Mouse (Mus musculus) fibroblast of lung, adult 2 months (primary cell): ENCODE results near the gene Krtcap2.
"Not testable (repeated sequence)": the region's sequence is repeated elsewhere in the genome, so short reads cannot be mapped to it uniquely, and the experiment has no call there.

Experiments
- DNase-seq: peaks from one replicate; pipeline ENCODE4 v3.0.0-alpha.2; 2011; ENCODE audit warnings: low read depth

Krtcap2 gene

DNA sequence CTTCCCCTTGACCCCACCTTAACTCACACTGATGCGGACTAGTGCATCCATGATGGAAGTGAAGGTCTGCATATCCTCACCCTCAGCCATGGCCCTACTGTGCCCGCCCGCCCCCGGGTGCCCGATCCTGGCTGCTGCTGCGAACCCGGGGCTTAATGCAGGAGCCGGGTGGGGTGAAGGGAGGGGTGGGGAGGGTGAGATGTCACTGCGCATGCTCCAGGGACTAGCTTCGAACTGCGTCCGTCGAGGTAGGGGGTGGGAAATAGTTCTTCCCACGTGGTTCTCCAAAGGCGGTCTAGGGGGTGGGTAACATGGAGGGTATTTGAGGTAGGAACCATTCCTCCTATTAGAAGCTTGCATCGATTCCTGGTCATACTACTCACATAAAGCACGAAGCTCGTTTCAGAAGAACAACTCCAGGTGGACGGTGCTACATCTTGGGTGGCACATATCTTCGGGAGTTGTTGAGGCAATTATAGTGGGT is at the start of gene Krtcap2:
TSS of gene Krtcap2 (plus strand) at position 279 of the 484 bp plus-strand sequence.
- no peak for DNase-seq

DNA sequence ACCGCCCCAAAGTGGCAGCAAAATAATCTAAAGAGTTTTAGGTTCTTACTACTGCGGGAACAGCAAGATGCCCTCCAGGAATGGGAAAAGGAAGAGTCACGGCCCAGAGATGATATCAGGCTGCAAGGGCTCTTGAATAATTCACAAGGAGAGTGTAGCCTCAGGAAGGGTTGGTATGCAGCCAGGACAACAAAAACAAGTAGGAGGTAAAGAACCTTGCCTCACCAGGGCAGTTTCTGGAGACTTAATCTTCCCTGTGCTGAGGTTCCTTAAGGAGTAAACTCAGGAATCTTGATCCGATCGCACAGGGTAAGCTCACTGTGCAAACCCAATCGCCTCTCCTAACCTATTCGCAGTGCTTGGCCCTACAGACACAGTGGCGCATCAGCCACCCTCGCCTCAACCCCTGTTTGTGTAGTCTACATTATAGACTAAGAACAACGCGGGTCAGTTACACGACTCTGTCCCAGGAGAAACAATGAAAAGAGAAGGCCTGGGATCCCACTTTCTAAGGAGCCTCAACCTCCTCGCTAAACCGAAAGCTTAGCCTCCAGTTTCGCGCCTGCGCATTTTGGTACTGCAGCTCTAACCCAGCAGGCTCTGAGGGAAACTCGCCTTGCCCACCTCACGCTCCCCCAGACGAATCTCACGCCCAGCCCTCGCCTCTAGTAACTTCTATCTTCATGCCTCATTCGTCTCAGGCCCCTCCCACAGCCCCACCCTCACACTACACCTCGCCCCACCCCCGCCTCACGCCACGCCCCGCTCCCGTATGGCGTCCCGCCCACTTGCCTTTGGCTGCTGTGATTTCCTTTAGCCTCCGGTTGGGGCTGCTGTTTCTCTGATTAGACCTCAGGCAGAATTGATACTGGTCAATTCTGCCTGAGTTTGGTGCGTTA is 49.5 kb upstream of the Krtcap2 start:
- peak; percentile 74 for DNase-seq

DNA sequence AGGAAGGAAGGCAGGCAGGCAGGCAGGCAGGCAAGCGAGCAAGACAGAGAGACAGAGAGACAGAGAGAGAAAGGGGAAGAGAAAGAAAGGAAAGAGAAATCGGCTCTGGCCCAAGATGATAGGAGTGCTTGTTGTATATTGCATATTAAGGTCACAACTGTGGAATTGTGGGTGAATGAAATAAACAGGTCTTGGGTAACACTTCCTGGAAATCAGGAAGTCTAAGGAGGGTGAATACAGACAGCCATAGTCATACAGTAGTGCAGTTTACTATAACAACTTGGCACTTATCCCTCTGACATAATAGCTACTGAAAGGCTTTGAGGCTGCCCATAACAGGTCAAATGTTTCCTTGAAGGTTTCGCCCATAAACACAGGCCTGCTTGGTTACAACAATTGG is 45.9 kb upstream of the Krtcap2 start:
- no peak for DNase-seq

DNA sequence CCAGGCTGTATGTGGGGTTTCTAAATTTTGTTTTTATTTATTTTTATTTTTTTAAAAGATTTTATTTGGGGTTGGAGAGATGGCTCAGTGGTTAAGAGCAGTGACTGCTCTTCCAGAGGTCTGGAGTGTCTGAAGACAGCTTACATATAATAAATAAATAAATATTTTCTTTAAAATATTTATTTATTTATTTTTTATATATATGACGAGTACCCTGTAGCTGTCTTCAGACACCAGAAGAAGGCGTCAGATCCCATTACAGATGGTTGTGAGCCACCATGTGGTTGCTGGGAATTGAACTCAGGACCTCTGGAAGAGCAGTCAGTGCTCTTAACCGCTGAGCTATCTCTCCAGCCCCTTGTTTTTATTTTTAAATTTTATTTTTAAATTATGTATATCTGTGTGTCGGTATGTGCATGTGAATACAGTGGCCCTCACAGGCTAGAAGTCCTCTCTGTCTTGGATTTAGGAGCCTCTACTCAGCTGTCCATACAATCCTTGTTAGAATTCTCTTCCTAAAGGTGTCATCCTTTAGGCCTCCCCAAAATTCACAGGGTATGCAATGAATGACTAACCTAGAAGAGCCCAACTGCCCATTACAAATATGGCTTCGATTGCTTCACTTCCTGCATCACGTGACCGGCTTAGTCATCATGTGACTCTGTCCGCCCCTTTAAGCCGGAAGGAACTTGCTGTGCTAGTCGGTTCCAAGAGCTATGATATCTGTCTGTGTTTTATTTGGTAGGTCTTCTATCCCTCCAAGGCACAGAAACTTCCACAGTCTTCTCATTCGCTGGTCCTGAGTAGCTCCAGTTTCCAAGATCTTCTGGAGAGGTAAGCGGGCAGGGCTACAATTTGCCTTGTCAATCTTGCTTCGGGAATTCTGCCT is 43.3 kb upstream of the Krtcap2 start, which contains the start of gene Gba:
TSS of gene Gba (plus strand) at position 676 of the 889 bp plus-strand sequence.
- peak; percentile 90 for DNase-seq

DNA sequence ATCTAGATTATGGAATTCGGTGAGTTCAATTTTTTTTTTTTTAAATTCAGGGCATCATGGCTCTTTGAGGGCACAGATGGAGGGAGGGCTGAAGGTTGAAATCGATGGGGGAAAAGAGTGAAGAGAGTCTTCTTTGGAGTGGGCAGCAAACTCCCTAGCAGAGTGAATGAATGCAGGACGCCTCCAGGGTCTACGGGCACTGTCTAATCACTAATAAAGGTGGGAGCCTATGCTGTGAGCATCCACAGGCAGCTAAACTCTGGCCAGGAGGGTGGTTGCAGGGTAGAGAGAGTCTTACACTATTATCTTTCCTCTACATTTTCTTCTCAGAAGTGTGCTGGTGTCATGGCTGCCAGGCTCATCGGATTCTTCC is 42.6 kb upstream of the Krtcap2 start:
- no peak for DNase-seq

DNA sequence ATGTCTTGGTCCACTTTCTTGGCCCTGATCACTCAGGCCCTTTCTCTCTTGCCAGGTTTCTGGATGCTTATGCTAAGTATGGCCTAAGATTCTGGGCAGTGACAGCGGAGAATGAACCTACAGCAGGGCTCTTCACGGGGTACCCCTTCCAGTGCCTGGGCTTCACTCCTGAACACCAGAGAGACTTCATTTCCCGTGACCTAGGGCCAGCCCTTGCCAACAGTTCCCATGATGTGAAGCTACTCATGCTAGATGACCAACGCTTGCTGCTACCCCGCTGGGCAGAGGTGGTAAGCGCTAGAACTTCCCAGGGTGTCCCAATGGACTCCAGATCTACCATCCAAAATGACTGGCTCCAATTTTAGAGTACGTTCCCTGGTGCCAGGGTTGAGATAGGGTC is 39.7 kb upstream of the Krtcap2 start:
- DNase-seq: no peak

DNA sequence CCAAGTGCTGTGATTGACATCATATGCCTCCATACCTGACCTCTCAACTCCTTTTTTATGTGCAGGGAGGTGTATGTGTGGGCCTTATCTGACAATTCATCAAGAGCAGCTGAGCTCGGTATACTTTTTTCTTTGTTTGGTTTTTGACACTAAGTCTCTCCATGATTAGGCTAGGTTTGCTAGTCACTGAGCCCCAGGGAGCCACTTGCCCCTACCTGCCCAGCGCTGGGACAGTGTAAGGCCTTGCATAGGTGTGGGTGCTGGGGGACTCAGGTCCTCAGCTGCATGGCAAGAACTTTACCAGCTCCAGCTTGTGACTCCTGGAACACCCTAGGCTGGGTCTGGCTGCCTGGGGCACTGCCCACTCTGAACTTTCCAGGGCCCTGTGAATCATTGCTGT is 39.1 kb upstream of the Krtcap2 start:
- DNase-seq: no peak

DNA sequence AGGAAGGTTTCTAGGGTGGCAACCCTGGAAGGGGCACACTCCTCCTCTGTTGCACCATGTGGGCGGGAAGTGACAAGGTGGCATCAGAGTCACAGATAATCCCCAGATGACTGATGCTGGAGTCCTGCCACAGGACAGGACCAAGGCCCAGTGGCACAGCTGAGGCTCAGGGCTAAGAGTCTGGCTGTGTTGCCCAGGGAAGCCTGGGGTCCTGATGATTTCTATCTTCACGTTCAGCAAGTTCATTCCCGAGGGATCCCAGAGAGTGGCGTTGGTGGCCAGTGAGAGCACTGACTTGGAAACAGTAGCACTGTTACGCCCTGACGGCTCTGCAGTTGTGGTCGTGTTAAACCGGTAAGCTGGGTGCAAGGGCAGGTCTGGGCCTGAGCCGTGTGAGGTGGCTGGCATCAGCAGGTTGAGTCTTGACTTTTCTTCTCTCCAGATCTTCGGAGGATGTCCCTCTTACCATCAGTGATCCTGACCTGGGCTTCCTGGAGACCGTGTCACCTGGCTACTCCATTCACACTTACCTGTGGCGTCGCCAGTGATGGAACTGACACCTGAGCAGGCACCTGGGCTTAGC is 37.6 kb upstream of the Krtcap2 start:
- DNase-seq: no peak

DNA sequence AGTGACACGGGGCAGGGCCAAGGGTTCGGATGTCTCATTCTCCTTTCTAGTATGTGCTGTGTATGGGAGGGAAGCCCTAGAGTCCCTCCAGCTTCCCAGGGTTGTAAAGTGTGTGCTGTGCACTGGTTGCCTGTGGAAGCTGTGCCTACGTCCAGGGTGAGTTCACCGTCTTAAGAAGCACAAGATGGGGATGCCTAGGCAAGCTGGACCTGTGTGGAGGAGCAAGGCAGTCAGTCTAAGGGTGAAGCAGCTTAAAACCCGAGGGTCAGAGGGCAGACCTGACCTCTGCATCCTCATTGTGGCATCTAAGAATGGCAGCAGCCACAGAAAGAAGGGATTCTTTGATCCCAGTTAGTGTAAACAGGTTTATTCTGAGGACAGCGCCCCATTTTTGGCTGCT is 37.0 kb upstream of the Krtcap2 start:
- no peak for DNase-seq

DNA sequence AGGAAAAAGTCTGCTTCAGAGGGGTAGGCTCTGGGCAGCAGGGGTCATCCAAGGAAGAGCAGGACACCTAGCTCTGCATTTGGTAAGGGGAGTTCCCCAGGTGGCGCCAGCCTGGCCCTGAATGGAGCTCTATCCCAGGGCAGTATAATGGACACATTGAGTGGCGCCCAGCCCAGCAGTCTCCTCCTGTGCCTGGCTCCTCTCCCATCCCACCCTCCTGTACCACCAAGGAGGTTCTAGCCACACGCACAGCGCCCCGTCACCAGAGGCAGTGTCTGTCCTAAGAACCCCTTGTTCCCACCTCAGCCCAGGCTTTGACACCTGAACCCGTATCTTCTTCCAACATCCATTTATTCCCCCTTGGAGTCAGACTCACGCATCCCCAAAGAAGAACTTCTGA is 36.0 kb upstream of the Krtcap2 start:
- no peak for DNase-seq

DNA sequence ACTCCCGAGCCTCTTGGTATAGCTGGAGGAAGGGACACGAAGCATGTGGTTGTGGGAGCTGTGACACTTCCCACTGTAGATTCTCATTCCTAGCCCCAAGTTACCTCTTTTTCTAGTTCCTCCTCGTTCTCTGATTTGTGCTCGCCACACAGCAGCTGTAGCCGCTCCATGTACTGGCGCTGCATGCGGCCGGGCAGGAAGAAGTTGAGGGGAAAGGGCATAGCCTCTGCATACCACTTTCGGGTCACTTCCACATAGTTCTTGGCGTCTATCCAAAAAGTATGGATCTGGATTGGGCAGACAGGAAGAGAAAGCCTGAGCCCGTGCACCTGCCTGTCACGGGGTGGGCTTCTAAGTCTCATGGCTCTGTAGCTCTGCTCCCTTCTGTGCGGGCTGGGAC is 35.6 kb upstream of the Krtcap2 start:
- DNase-seq: no peak

DNA sequence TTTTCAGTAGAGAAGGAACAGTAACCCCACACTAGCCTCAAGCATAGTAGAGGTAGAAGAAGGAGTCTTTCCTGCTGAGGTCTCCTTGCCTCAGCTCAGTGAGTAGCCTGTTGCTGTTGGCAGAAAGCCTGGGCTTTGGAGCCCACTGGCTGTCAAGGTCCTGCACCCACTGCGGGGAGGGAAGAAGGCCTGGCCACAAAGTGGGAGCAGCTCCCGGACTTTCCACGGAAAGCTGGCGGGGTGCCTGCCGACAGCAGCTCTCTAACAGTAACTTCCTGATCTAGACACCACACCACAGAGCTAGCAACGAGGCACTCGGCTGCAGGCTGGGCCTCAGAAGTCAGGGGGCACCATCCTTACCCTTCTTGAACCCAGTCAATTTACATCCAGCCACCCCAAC is 35.0 kb upstream of the Krtcap2 start:
- DNase-seq: no peak

DNA sequence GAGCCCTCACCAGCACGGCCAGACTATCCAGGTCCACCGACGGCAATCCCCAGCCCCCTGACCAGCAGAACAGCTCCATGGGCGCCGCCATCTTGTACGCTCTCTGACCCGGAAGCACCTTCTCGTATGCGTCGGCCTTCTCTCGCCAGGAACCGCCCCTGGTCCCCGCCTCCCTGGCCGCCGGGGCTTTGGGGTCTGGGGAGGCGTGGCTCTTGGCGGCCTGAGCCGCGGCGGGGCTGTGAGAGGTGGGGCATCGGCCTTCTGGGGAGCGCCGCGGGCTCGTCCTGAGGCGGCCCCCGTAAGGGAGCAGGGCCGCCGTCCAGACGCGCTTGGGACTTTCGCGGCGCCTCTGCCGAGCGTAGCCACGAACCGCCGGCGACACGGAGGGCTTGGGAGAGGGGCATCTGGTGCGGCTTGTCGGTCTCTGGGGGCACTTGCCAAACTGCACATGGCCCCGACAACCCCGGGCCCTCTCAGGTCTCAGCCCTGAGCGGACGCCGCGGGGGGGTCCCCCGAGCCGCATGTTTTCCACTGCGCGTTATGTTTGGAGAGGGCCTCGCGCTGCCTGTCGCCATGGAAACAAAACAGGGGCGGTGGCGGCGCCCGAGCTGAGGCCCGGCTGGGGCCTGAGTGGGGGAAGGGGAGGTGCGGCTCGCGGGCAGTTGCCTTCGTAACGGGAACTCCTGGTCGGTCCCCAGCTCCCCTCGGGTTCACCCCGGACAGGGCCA is 31.8 kb upstream of the Krtcap2 start:
- peak; percentile 61 for DNase-seq

DNA sequence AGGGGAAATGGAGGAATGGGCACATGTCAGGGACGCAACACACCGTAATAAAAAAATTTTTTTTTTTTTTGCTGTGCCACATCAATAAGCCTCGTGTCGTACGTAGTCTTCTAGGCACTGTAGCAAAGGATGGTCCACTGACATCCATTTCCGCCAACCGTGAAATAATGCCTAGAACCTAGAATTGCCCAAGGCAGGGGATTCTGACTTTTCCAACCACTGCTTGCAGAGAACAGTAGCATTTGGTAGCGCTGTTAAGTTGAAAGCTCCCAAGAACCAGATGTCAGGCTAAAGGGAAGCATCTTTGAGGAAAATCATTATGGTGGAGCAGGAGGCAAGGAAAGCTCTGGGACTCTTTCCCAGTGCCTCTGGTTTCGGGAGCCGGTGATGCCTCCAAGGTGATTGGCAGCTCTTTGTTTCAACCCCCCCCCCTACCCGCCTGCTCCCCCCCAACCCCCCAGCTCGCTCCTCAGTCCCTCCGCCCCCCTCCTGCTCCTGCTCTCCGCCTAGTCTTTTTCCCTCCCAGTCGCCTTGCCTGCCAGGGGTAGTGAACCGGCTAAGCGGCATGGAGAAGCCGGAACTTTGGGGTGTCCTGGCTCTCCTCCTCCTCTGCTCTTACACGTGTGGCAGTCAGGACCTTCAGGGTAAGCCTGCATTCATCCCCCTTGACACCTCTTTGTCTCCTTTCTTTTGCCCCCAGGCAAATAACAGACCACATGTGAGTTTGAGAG is 30.9 kb upstream of the Krtcap2 start, which contains the start of gene Thbs3:
TSS of gene Thbs3 (plus strand) at position 500 of the 731 bp plus-strand sequence.
- no peak for DNase-seq

DNA sequence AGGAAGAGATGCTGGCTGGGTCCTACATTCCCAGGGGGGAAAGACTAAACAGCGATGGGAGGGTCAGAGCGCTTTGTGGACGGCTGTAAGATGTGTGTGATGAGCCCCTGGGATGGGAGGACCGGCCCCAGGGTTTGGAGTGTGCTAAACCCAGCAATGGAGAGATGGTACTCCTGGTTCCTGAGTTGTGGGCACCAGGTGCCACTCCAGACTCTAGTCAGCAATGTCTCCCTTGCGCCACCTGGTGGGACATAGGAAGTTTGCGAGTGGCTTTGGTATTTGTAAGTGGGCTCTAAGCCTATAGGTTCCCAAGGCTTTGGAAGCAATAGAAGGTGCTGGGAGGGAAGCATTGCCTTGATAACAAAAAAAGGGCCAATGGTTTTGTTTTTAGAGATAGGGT is 29.9 kb upstream of the Krtcap2 start:
- DNase-seq: peak; percentile 61

DNA sequence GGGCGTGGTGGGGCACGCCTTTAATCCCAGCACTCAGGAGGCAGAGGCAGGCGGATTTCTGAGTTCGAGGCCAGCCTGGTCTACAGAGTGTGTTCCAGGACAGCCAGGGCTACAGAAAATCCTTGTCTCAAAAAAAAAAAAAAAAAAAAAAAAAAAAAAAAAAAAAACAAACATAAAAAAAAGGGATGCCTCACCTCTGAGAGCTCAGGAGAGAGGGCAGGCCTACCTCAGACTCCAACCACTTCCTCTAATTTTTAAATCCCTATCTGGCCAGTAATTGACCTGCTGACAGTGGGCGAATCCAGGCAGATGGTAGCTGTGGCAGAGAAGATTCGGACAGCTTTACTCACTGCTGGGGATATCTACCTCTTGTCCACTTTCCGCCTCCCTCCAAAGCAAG is 29.4 kb upstream of the Krtcap2 start:
- not testable (repeated sequence) for DNase-seq

DNA sequence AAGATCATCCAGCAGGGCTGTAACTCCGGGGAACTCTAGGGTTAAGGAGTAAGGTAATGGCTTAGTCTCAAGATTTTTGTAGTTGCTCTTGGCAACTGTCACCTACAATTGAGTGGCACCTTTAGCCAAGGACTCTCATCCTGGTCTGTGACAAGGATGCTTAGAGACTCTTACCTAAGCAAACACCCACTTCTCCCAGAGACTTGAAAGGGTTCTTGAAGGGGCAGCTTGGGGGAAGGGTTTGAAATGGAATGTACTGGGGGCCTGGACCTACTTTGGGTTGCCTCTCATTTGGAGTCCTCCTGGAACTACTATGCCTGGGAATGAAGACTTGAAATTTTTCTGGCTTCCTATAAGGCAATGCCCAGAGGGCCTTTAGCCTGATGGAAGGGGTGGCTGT is 27.5 kb upstream of the Krtcap2 start:
- no peak for DNase-seq

DNA sequence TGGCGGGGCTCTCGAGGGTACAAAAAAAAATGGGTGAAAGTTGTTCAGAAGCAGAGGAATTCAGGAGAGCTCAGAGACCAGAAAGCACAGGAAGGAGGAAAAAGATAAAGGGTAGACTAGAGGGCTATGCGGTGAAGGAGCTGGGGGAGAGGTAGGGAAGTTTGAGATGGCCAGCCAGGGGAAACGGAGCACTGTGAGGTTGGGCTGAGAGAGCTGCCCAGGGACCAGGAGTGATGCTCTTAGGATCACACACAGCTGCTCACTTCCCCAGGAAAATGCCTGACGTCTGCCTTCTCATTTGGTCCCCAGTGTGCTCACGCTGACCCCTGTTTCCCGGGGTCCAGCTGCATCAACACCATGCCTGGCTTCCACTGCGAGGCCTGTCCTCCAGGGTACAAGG is 26.2 kb upstream of the Krtcap2 start:
- no peak for DNase-seq

DNA sequence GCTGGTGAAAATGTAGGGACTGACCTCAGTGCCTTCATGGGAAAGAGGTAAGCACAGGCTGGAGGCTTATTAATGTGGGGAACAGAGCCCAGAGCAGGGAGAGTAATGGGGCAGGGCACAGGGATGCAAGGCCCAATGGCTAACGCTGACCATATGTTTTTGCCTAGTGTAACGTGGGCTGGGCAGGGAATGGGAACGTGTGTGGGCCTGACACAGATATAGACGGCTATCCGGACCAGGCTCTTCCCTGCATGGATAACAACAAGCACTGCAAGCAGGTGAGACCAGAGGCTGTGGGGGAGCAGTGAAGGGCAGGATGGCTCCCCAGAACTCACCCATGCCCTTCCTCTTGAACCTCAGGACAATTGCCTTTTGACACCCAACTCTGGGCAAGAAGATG is 24.6 kb upstream of the Krtcap2 start:
- no peak for DNase-seq

DNA sequence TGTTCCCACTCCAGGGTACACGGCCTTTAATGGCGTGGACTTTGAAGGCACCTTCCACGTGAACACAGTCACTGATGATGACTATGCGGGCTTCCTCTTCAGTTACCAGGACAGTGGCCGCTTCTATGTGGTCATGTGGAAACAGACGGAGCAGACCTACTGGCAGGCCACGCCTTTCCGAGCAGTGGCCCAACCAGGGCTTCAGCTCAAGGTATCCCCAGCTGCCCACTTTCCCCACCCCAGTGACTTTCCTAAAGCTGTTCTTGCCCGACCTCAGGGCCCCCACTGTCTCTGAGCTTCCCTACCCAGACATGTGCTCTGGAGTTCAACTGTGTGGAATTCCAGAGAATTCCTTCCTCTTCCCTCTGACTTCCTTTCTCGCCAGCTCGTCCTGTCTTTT is 21.0 kb upstream of the Krtcap2 start:
- DNase-seq: no peak

DNA sequence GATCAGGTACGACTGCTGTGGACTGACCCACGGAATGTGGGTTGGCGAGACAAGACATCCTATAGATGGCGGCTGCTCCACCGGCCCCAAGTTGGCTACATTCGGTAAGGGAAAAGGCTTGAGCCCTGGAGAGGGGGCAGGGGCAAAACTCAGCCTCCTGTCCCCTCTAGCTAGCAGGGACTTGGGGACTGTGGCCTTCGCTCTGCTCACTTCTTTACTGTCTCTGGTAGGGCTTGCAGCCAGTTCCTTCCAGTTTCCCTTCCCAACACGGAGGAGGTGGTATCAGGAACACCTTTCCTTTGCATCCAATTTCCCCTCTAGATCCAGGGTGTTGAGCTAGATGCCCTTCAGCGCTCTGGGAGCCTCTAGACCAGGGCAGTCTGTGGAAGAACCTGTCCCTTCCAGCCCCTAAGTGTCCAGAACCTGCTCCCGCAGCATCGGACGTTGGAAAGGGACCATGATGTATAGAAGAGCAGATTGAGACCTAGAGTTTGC is 20.4 kb upstream of the Krtcap2 start:
- DNase-seq: no peak
